Mouse (Mus musculus): ENCODE measurements around the gene Csrp1. TPM values are rescaled to one million over a fixed set of nuclear protein-coding genes. Genes with fewer than 3 reads are reported as not detected.

Gene Csrp1
- polyA plus RNA-seq, 1 experiment from 2014 or later, result 119 TPM

DNA sequence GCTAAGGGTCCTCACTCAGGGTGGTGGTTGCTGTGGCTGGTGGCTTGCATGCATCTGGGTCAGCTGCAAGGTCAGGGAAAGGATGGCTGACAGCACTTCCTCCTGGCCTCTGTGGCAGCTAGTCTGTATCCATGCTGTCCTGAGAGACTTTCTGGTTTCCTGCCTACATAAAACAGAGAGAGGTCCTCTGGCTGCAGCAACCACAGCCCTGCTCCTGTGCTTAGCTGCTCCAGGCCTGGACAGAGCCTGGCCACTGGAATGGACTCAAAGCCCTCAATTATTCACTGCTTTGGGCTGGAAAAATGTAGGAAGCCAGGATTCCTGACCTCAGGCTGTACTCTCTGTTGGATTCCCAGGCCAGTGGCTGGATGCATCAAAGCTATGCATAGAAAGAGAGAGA is 56.7 kb downstream of the Csrp1 start:
- no peaks in the 10 kb centered on the region for H3K9me3 ChIP-seq (ENCODE audit: control insufficient read depth, low read length)
- DNase-seq (ENCODE audit: low spot score), result no peak
- H3K9ac ChIP-seq (ENCODE audit: low read depth, low read length), result no peak overlapping the region
- peaks cover 15% of the 10 kb centered on the region for H3K4me1 ChIP-seq (ENCODE audit: control insufficient read depth, insufficient read depth, low read length)
- H3K4me2 ChIP-seq (ENCODE audit: low read depth, low read length), result no peak overlapping the region
- H3K27me3 ChIP-seq (replicated peaks; ENCODE audit: control insufficient read depth, insufficient read depth, low read length), result no peaks in the 10 kb centered on the region
- no peak overlapping the region for H3K27ac ChIP-seq (replicated peaks; ENCODE audit: low read depth, low read length)
- H3K4me3 ChIP-seq (ENCODE audit: low read depth, low read length), result no peak overlapping the region
- ATAC-seq (ENCODE audit: low read depth), result no peak
- no peaks in the 10 kb centered on the region for H3K36me3 ChIP-seq (ENCODE audit: control insufficient read depth, insufficient read depth, low read length)

- H3K9me3 ChIP-seq (ENCODE audit: control insufficient read depth, low read length), result no peaks in the 10 kb centered on the region
- WGBS, result 89% methylated on average over 1 of the region's 1 CpGs
- no peaks in the 10 kb centered on the region for H3K27me3 ChIP-seq (replicated peaks; ENCODE audit: control insufficient read depth, insufficient read depth, low read length)
- H3K9ac ChIP-seq (ENCODE audit: low read depth, low read length), result no peak overlapping the region
- H3K27ac ChIP-seq (replicated peaks; ENCODE audit: low read depth, low read length), result no peak overlapping the region
- DNase-seq (ENCODE audit: low spot score), result no peak
- H3K36me3 ChIP-seq (ENCODE audit: control insufficient read depth, insufficient read depth, low read length), result no peaks in the 10 kb centered on the region
- H3K4me1 ChIP-seq (ENCODE audit: control insufficient read depth, insufficient read depth, low read length), result peaks cover 13% of the 10 kb centered on the region
- H3K4me3 ChIP-seq (ENCODE audit: low read depth, low read length), result no peak overlapping the region
- H3K4me2 ChIP-seq (ENCODE audit: low read depth, low read length), result no peak overlapping the region
- ATAC-seq (ENCODE audit: low read depth), result no peak
Measured at GRCm38 (mm10) chr1:135777046-135777445, 57.2 kb downstream of the Csrp1 start.

DNA sequence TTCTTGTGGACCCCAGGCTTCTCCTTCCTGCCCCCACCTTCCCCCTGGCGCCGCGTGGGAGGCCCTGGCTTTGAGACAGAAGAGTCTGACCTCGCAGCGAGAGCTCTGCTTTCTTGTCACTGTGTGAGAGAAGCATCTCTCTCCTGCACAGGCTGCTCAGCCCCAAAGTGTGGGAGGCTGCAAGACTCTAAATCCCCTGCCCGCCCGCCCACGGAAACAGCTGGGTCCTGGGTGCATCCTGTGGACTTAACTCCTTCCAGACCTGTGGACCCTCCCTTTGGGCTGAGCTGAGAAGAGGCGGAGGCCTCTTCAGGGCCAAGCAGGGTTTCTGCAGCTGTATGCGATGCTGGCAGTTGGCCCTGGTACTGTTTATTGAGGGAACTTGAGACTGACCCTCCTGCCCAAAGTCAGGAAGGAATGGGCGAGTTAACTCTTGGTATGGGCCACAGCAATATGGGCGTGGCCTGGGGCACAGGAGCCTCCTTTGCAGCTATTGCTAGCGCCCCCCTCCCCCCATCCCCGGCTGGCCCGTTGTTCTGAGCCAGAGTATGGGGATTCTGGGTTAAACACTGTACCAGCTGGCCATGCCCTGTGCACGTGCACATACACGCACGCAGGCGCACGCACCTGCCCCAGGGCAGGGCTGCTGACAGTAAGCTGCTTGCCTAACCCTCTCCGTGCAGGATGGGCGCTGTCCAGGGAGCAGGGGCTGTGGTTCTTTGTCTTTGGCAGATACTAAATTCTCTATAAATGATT is 59.1 kb downstream of the Csrp1 start, which contains the start of gene Tnni1:
TSS of gene Tnni1 (plus strand) at position 655 of the 756 bp plus-strand sequence.
- Histone ChIP-seq H3K4me1 (ENCODE audit: control insufficient read depth, insufficient read depth, low read length) (peaks cover 13% of the 10 kb centered on the region), H3K9ac (ENCODE audit: low read depth, low read length) (no peak within 1 kb of the TSS), H3K9me3 (ENCODE audit: control insufficient read depth, low read length) (no peaks in the 10 kb centered on the region), H3K27me3 (replicated peaks; ENCODE audit: control insufficient read depth, insufficient read depth, low read length) (no peaks in the 10 kb centered on the region), H3K4me2 (ENCODE audit: low read depth, low read length) (peak within 1 kb of the TSS; percentile 38), H3K4me3 (ENCODE audit: low read depth, low read length) (no peak within 1 kb of the TSS), H3K27ac (replicated peaks; ENCODE audit: low read depth, low read length) (peak within 1 kb of the TSS; percentile 75), H3K36me3 (ENCODE audit: control insufficient read depth, insufficient read depth, low read length) (no peaks in the 10 kb centered on the region)
- DNase-seq (ENCODE audit: low spot score) (peak; percentile 87), ATAC-seq (ENCODE audit: low read depth) (peak; percentile 82)
- WGBS, result 7% methylated on average over 22 of the region's 22 CpGs

- no peak overlapping the region for H3K27ac ChIP-seq (replicated peaks; ENCODE audit: low read depth, low read length)
- no peaks in the 10 kb centered on the region for H3K36me3 ChIP-seq (ENCODE audit: control insufficient read depth, insufficient read depth, low read length)
- no peaks in the 10 kb centered on the region for H3K9me3 ChIP-seq (ENCODE audit: control insufficient read depth, low read length)
- DNase-seq (ENCODE audit: low spot score), result no peak
- H3K4me3 ChIP-seq (ENCODE audit: low read depth, low read length), result no peak overlapping the region
- 53% methylated on average over 4 of the region's 4 CpGs for WGBS
- ATAC-seq (ENCODE audit: low read depth), result no peak
- H3K4me1 ChIP-seq (ENCODE audit: control insufficient read depth, insufficient read depth, low read length), result peaks cover 13% of the 10 kb centered on the region
- H3K9ac ChIP-seq (ENCODE audit: low read depth, low read length), result no peak overlapping the region
- no peaks in the 10 kb centered on the region for H3K27me3 ChIP-seq (replicated peaks; ENCODE audit: control insufficient read depth, insufficient read depth, low read length)
- H3K4me2 ChIP-seq (ENCODE audit: low read depth, low read length), result no peak overlapping the region
Measured at GRCm38 (mm10) chr1:135780649-135781048, 60.8 kb downstream of the Csrp1 start.

- Histone ChIP-seq H3K9me3 (ENCODE audit: control insufficient read depth, low read length) (no peaks in the 10 kb centered on the region), H3K4me3 (ENCODE audit: low read depth, low read length) (no peak overlapping the region), H3K27ac (replicated peaks; ENCODE audit: low read depth, low read length) (no peak overlapping the region), H3K36me3 (ENCODE audit: control insufficient read depth, insufficient read depth, low read length) (no peaks in the 10 kb centered on the region), H3K4me2 (ENCODE audit: low read depth, low read length) (no peak overlapping the region), H3K9ac (ENCODE audit: low read depth, low read length) (no peak overlapping the region), H3K27me3 (replicated peaks; ENCODE audit: control insufficient read depth, insufficient read depth, low read length) (no peaks in the 10 kb centered on the region), H3K4me1 (ENCODE audit: control insufficient read depth, insufficient read depth, low read length) (peaks cover 13% of the 10 kb centered on the region)
- 10% methylated on average over 13 of the region's 13 CpGs for WGBS
- ATAC-seq (ENCODE audit: low read depth) (peak; percentile 55), DNase-seq (ENCODE audit: low spot score) (peak; percentile 88)
Measured at GRCm38 (mm10) chr1:135781220-135781619, 61.4 kb downstream of the Csrp1 start.

GRCm38 (mm10) chr1:135782816-135783215 is 63.0 kb downstream of the Csrp1 start:
- Histone ChIP-seq H3K4me1 (ENCODE audit: control insufficient read depth, insufficient read depth, low read length) (peaks cover 13% of the 10 kb centered on the region), H3K27ac (replicated peaks; ENCODE audit: low read depth, low read length) (no peak overlapping the region), H3K9ac (ENCODE audit: low read depth, low read length) (no peak overlapping the region), H3K4me3 (ENCODE audit: low read depth, low read length) (no peak overlapping the region), H3K27me3 (replicated peaks; ENCODE audit: control insufficient read depth, insufficient read depth, low read length) (no peaks in the 10 kb centered on the region), H3K9me3 (ENCODE audit: control insufficient read depth, low read length) (no peaks in the 10 kb centered on the region), H3K4me2 (ENCODE audit: low read depth, low read length) (no peak overlapping the region), H3K36me3 (ENCODE audit: control insufficient read depth, insufficient read depth, low read length) (no peaks in the 10 kb centered on the region)
- 51% methylated on average over 10 of the region's 10 CpGs for WGBS
- no peak for DNase-seq (ENCODE audit: low spot score)
- no peak for ATAC-seq (ENCODE audit: low read depth)

- no peaks in the 10 kb centered on the region for H3K27me3 ChIP-seq (replicated peaks; ENCODE audit: control insufficient read depth, insufficient read depth, low read length)
- no peaks in the 10 kb centered on the region for H3K9me3 ChIP-seq (ENCODE audit: control insufficient read depth, low read length)
- H3K36me3 ChIP-seq (ENCODE audit: control insufficient read depth, insufficient read depth, low read length), result no peaks in the 10 kb centered on the region
- DNase-seq (ENCODE audit: low spot score) (peak; percentile 78), ATAC-seq (ENCODE audit: low read depth) (0 out of 2 replicates have a peak, but pooled peaks have one; percentile 5)
- H3K4me1 ChIP-seq (ENCODE audit: control insufficient read depth, insufficient read depth, low read length), result no peaks in the 10 kb centered on the region
- no peak overlapping the region for H3K9ac ChIP-seq (ENCODE audit: low read depth, low read length)
- no peak overlapping the region for H3K4me3 ChIP-seq (ENCODE audit: low read depth, low read length)
- 46% methylated on average over 3 of the region's 3 CpGs for whole genome bisulfite sequencing
- no peak overlapping the region for H3K4me2 ChIP-seq (ENCODE audit: low read depth, low read length)
- no peak overlapping the region for H3K27ac ChIP-seq (replicated peaks; ENCODE audit: low read depth, low read length)
Measured at GRCm38 (mm10) chr1:135787799-135788198, 67.9 kb downstream of the Csrp1 start.

DNA sequence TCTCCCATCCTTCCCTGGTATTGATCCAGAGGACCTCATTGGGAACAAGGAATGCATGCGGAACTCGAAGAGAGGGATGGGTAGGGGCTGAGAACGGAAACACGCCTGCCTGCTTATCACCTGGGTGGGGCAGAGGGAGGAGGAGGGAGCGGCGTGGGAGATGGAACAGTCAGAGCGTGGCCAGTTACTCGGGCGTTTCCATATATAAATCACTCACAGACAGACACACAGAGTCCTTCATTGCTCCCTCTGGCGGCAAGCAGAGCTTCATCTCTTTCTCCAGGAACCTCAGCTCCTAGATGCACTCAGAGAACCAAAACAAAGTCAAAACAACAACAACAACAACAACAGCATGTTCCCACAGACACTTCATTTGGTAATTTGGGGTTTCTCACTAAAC is 68.8 kb downstream of the Csrp1 start:
- no peak overlapping the region for H3K4me2 ChIP-seq (ENCODE audit: low read depth, low read length)
- peaks cover 6% of the 10 kb centered on the region; the same call in 1 of the 2 replicates for H3K4me1 ChIP-seq (ENCODE audit: control insufficient read depth, insufficient read depth, low read length)
- H3K27me3 ChIP-seq (replicated peaks; ENCODE audit: control insufficient read depth, insufficient read depth, low read length), result no peaks in the 10 kb centered on the region
- WGBS, result 45% methylated on average over 10 of the region's 10 CpGs
- DNase-seq (ENCODE audit: low spot score), result no peak
- H3K9me3 ChIP-seq (ENCODE audit: control insufficient read depth, low read length), result no peaks in the 10 kb centered on the region
- no peak overlapping the region for H3K4me3 ChIP-seq (ENCODE audit: low read depth, low read length)
- no peaks in the 10 kb centered on the region for H3K36me3 ChIP-seq (ENCODE audit: control insufficient read depth, insufficient read depth, low read length)
- no peak overlapping the region for H3K27ac ChIP-seq (replicated peaks; ENCODE audit: low read depth, low read length)
- ATAC-seq (ENCODE audit: low read depth), result no peak
- no peak overlapping the region for H3K9ac ChIP-seq (ENCODE audit: low read depth, low read length)

- ATAC-seq (ENCODE audit: low read depth) (no peak), DNase-seq (ENCODE audit: low spot score) (no peak)
- Histone ChIP-seq H3K27me3 (replicated peaks; ENCODE audit: control insufficient read depth, insufficient read depth, low read length) (no peaks in the 10 kb centered on the region), H3K9me3 (ENCODE audit: control insufficient read depth, low read length) (no peaks in the 10 kb centered on the region), H3K4me3 (ENCODE audit: low read depth, low read length) (no peak overlapping the region), H3K4me1 (ENCODE audit: control insufficient read depth, insufficient read depth, low read length) (peaks cover 12% of the 10 kb centered on the region), H3K36me3 (ENCODE audit: control insufficient read depth, insufficient read depth, low read length) (no peaks in the 10 kb centered on the region), H3K27ac (replicated peaks; ENCODE audit: low read depth, low read length) (no peak overlapping the region), H3K9ac (ENCODE audit: low read depth, low read length) (no peak overlapping the region), H3K4me2 (ENCODE audit: low read depth, low read length) (no peak overlapping the region)
- 21% methylated on average over 5 of the region's 5 CpGs for WGBS
Measured at GRCm38 (mm10) chr1:135789815-135790214, 70.0 kb downstream of the Csrp1 start.
